ENCODE assay signal across 11 mouse cellular contexts in genomic region chr10:75477034-75477433, GRCm38 (mm10). TPM values are rescaled to one million over a fixed set of nuclear protein-coding genes. Genes with fewer than 3 reads are reported as not detected.
DNase-seq lines count a peak whose midpoint lies in the region; ATAC-seq lines count a peak whose summit lies in the region.
"Had no signal": no experiment of that assay in that cellular context is flagged by ENCODE, and none has a peak within 500 bp of the region (broad histone marks: within the 10 kb centered on the region; RNA-seq: fewer than 3 reads in every experiment).

No protein-coding gene starts in this region.

- H3K4me1 ChIP-seq in kidney, embryonic 15.5 days, result peaks cover 16% of the 10 kb centered on the region
- no peaks in the 10 kb centered on the region for H3K4me1 ChIP-seq in brown adipose tissue, adult 24 weeks (ENCODE audit: control insufficient read depth, insufficient read depth, insufficient read length, low read length)

- peak; percentile 24 for DNase-seq in embryo, embryonic 10.5 days (ENCODE audit: low spot score)
- no peak for DNase-seq in embryo, embryonic 9.5 days (ENCODE audit: extremely low spot score)
- no peak for DNase-seq in kidney, adult 11 months
- DNase-seq in 3T3-L1 (ENCODE audit: low read depth, low spot score), result peak; percentile 51
- DNase-seq in urinary bladder, adult 18-20 months (ENCODE audit: low spot score in 2 of 2), result no peak
- DNase-seq in layer of hippocampus, postnatal 14 days (ENCODE audit: low spot score in 2 of 2), result no peak
- DNase-seq: thymus, postnatal 36 days had no signal

- no peaks in the 10 kb centered on the region for H3K27me3 ChIP-seq in kidney, embryonic 15.5 days
- H3K27me3 ChIP-seq: liver, embryonic 15.5 days; midbrain, embryonic 12.5 days had no signal

- H3K4me2 ChIP-seq in kidney, embryonic 15.5 days, result no peak overlapping the region
- H3K4me2 ChIP-seq: liver, embryonic 15.5 days; midbrain, embryonic 12.5 days had no signal

- no peak overlapping the region for H3K9ac ChIP-seq in kidney, embryonic 15.5 days
- H3K9ac ChIP-seq: liver, embryonic 15.5 days; midbrain, embryonic 12.5 days had no signal

- no peak overlapping the region for H3K4me3 ChIP-seq in kidney, embryonic 15.5 days (replicated peaks)
- H3K4me3 ChIP-seq in brown adipose tissue, adult 24 weeks (ENCODE audit: insufficient read depth, low read depth, low read length), result no peak overlapping the region
- H3K4me3 ChIP-seq: liver, embryonic 15.5 days; midbrain, embryonic 12.5 days had no signal

- 0 out of 2 replicates have a peak overlapping the region, but pooled peaks have one; percentile 45 for H3K27ac ChIP-seq in kidney, embryonic 15.5 days
- H3K27ac ChIP-seq in brown adipose tissue, adult 24 weeks (replicated peaks; ENCODE audit: low read depth, low read length), result peak overlapping the region; percentile 60
- H3K27ac ChIP-seq: midbrain, embryonic 12.5 days had no signal

- ATAC-seq in kidney, embryonic 15.5 days (replicated peaks; ENCODE audit: low FRiP score), result no peak; the same call in 1 of the 2 replicates

- no peaks in the 10 kb centered on the region for H3K9me3 ChIP-seq in kidney, embryonic 15.5 days (replicated peaks)
- H3K9me3 ChIP-seq: liver, embryonic 15.5 days; midbrain, embryonic 12.5 days had no signal

- 55% methylated on average over 9 of the region's 9 CpGs for WGBS in kidney, embryonic 15.5 days

- H3K36me3 ChIP-seq in kidney, embryonic 15.5 days, result no peaks in the 10 kb centered on the region
- H3K36me3 ChIP-seq: liver, embryonic 15.5 days; midbrain, embryonic 12.5 days had no signal

RNA-seq across cellular contexts. Expression of gene Snrpd3, which starts 40.3 kb away (rescaled TPM):
- 175 and 183 TPM in 2 replicates for polyA plus RNA-seq in kidney, embryonic 15.5 days (2015; fragmentation: Nextera tagmentation; extraction: Ambion mirVana)
- polyA plus RNA-seq in brown adipose tissue, adult 24 weeks (2012; ENCODE audit: insufficient read depth, insufficient read length, missing spikeins), result 157 and 178 TPM in 2 replicates
- total RNA-seq in layer of hippocampus, postnatal 14 days (2021), result 10 to 100 TPM; 71.1 to 77.5 TPM

RNA-seq across cellular contexts. Expression of gene Gucd1, which starts 40.7 kb away (rescaled TPM):
- polyA plus RNA-seq in kidney, embryonic 15.5 days (2015; fragmentation: Nextera tagmentation; extraction: Ambion mirVana), result 44.2 and 46.0 TPM in 2 replicates
- 29.8 and 61.0 TPM in 2 replicates for polyA plus RNA-seq in brown adipose tissue, adult 24 weeks (2012; ENCODE audit: insufficient read depth, insufficient read length, missing spikeins)
- 10 to 100 TPM; 21.3 to 22.4 TPM for total RNA-seq in layer of hippocampus, postnatal 14 days (2021)

Comparison
In these comparisons a context has a peak if more than half of its experiments do, and no peak if none do; other contexts are left out.
1. DNase-seq: peak in embryo, embryonic 10.5 days (single experiment) and 3T3-L1 (single experiment); none in embryo, embryonic 9.5 days (single experiment), kidney, adult 11 months (single experiment), urinary bladder, adult 18-20 months (0 of 2) and layer of hippocampus, postnatal 14 days (0 of 2).